ENCODE assay signal across 8 mouse cellular contexts in the genomic region with DNA sequence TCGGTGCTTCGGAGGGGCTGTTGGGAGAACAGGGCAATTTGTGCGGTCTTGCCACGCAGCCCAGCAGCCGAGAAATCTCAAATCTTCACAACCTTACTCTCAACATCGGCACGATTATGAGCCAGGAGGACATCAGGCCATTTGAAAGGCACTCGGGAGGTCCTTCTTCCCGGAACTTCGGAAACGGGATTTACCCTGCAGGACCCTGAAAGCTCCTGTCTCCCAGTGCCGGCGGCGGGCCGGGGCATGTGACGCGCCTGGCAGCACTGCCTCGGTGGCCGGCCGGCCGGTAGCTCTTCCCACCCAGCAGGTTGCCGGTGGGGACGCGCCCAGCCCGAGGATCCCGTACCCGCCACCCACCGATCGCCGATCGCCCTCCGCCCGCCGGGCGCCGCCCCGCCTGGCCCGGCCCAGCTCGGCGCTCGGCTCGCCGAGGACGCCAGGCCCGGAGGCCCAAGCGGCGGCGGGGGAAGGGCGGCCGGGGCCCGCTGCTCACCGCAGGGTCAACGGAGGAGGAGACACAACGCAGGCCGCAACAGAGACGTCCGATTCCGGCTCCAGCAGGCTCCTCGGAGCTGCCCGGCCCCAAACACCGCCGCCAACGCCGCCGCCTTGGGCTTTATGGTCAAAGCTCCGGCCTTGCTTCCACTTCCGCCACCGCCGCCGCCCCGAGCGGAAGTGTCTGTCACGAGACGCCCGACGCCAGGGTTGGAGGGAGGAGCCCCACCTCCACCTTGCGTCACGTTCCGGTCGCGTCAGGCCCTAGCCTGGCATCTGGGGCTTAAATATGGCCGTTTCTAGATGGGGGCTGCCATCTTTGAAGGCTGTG. TPM values are rescaled to one million over a fixed set of nuclear protein-coding genes. Genes with fewer than 3 reads are reported as not detected.
DNase-seq lines count a peak whose midpoint lies in the region; ATAC-seq lines count a peak whose summit lies in the region.

A gene (minus strand): TSS at position 694 of the 829 bp plus-strand sequence.

- peak; percentile 91 to 93 for DNase-seq in adrenal gland, adult 18-20 months (ENCODE audit: low spot score in 2 of 2)
- DNase-seq in embryo, embryonic 11 days: peak; percentile 98
- peak; percentile 96 for DNase-seq in gastrocnemius, postnatal 25 days
- DNase-seq in intestine, embryonic 14.5 days (ENCODE audit: low spot score): peak; percentile 93
- DNase-seq in left cerebral cortex, postnatal 14 days (ENCODE audit: low spot score in 2 of 2): peak; percentile 96 to 97
- peak; percentile 96 for DNase-seq in mesoderm, embryonic 11.5 days (ENCODE audit: low read depth, low spot score)
- peak; percentile 96 for DNase-seq in right cerebral cortex, postnatal 36 days (ENCODE audit: low spot score in 2 of 2)
- peak; percentile 96 for DNase-seq in yolk sac, embryonic 10.5 days (ENCODE audit: low spot score)

- WGBS in intestine, embryonic 14.5 days: under 1% methylated on average over 82 of the region's 82 CpGs

- H3K27me3 ChIP-seq in intestine, embryonic 14.5 days (replicated peaks; ENCODE audit: control insufficient read depth, insufficient read depth, low read length): no peaks in the 10 kb centered on the region

- H3K4me1 ChIP-seq in intestine, embryonic 14.5 days (replicated peaks; ENCODE audit: control insufficient read depth, insufficient read depth, low read length): peaks cover 17% of the 10 kb centered on the region

- H3K36me3 ChIP-seq in intestine, embryonic 14.5 days (ENCODE audit: control insufficient read depth, insufficient read depth, low read length): peaks cover 1% of the 10 kb centered on the region; the same call in 1 of the 2 replicates

- intact Hi-C loops in left cerebral cortex, postnatal 14 days (cut with DNase I): loop anchor here (5.0 kb wide), 1 partner anchor 38 kb away; a partner anchor contains a TSS

- H3K27ac ChIP-seq in intestine, embryonic 14.5 days (ENCODE audit: low read depth): peak within 1 kb of the TSS; percentile 86

- H3K4me3 ChIP-seq in intestine, embryonic 14.5 days (ENCODE audit: low read depth, low read length): peak within 1 kb of the TSS; percentile 96

- ATAC-seq in intestine, embryonic 14.5 days (replicated peaks; ENCODE audit: low FRiP score, low TSS enrichment, low read depth): peak; percentile 94

- peak within 1 kb of the TSS; percentile 97 for H3K4me2 ChIP-seq in intestine, embryonic 14.5 days (ENCODE audit: low read length)

- no peaks in the 10 kb centered on the region for H3K9me3 ChIP-seq in intestine, embryonic 14.5 days (ENCODE audit: control insufficient read depth, low read length)

- peak within 1 kb of the TSS; percentile 97 for H3K9ac ChIP-seq in intestine, embryonic 14.5 days (ENCODE audit: low read length)

RNA-seq across cellular contexts. Expression of the gene that starts here (rescaled TPM):
- 100 to 1,000 TPM; 295 to 343 TPM for total RNA-seq in adrenal gland, adult 18-20 months (2021)
- total RNA-seq in gastrocnemius, postnatal 25 days (2021): 100 to 1,000 TPM; 265 to 292 TPM
- polyA plus RNA-seq in intestine, embryonic 14.5 days (2014; fragmentation: Nextera tagmentation; extraction: Ambion mirVana): 259 and 277 TPM in 2 replicates
- 100 to 1,000 TPM; 319 to 329 TPM for total RNA-seq in left cerebral cortex, postnatal 14 days (2021)

Comparison
In these comparisons a context has a peak if more than half of its experiments do, and no peak if none do; other contexts are left out.
1. Peak in every context shown above with its lines: DNase-seq, ATAC-seq, H3K4me3 ChIP-seq and H3K27ac ChIP-seq.